Mouse (Mus musculus): ENCODE measurements around the gene Kazn.

- TF ChIP-seq CTCF (IDR thresholded peaks at IDR 0.05; ENCODE audit: extremely low read depth, insufficient read depth, low read length) (no peak), POLR2A (IDR thresholded peaks at IDR 0.05; ENCODE audit: extremely low read depth, insufficient read depth, low read length) (no peak)
Observed at GRCm38 (mm10) chr4:142066576-142066975, 172.6 kb downstream of the Kazn start.

All from cortical plate, adult 2 months (tissue).